Mouse (Mus musculus) kidney, embryonic 15.5 days (tissue): Measurements from ENCODE around the gene Pfdn5. TPM values are rescaled to one million over a fixed set of nuclear protein-coding genes. Genes with fewer than 3 reads are reported as not detected.

Experiments
- ATAC-seq: fragments of 200-750 bp; cut with Nextera tagmentation; replicated peaks from 2 replicates; pipeline ENCODE4 v1.8.0; 2017; ENCODE audit warnings: moderate TSS enrichment; ENCODE audit not compliant: low FRiP score
- H3K27ac ChIP-seq: fragments of 300-500 bp; sonication (generic); 2 replicates; pipeline ENCODE4 v1.5.1; 2015; ENCODE audit warnings: mild to moderate bottlenecking, inconsistent platforms
- H3K27me3 ChIP-seq: fragments of 300-500 bp; sonication (generic); 2 replicates; pipeline ENCODE4 v1.6.1; 2015; ENCODE audit warnings: inconsistent platforms
- H3K36me3 ChIP-seq: fragments of 300-500 bp; sonication (generic); 2 replicates; pipeline ENCODE4 v1.6.1; 2015; ENCODE audit warnings: inconsistent platforms
- H3K4me1 ChIP-seq: fragments of 300-500 bp; sonication (generic); 2 replicates; pipeline ENCODE4 v1.6.1; 2015; ENCODE audit warnings: inconsistent platforms
- H3K4me2 ChIP-seq: fragments of 300-500 bp; sonication (generic); 2 replicates; pipeline ENCODE4 v1.6.1; 2015; ENCODE audit warnings: moderate library complexity, mild to moderate bottlenecking, inconsistent platforms
- H3K4me3 ChIP-seq: fragments of 300-500 bp; sonication (generic); replicated peaks from 2 replicates; pipeline ENCODE4 v1.5.1; 2015; ENCODE audit warnings: mild to moderate bottlenecking, inconsistent platforms
- H3K9ac ChIP-seq: fragments of 300-500 bp; sonication (generic); 2 replicates; pipeline ENCODE4 v1.6.1; 2015; ENCODE audit warnings: mild to moderate bottlenecking, inconsistent platforms
- H3K9me3 ChIP-seq: fragments of 300-500 bp; sonication (generic); replicated peaks from 2 replicates; pipeline ENCODE4 v1.6.1; 2016; ENCODE audit warnings: inconsistent platforms
- WGBS: fragments of 180-500 bp; shearing (Covaris S2); methylation state at CpG from one replicate; pipeline ENCODE4 v1.1.7; 2015; ENCODE audit warnings: mixed read lengths; 5-methylcytosine and 5-hydroxymethylcytosine counted together
- polyA plus RNA-seq: library from polyadenylated mRNA; unstranded; fragments of >200 nt; fragmentation: Nextera tagmentation; extraction: Ambion mirVana; gene quantifications from 2 replicates; pipeline ENCODE4 v1.2.1, GENCODE M21; 2015

Pfdn5 gene
- polyA plus RNA-seq, 1 experiment from 2014 or later, result 382 TPM

GRCm38 (mm10) chr15:102358126-102358525 lies 32.2 kb downstream of the Pfdn5 start:
- peak overlapping the region; percentile 30 for H3K4me3 ChIP-seq
- no peaks in the 10 kb centered on the region for H3K9me3 ChIP-seq
- WGBS, result 1% methylated on average over 25 of the region's 25 CpGs
- peaks cover 52% of the 10 kb centered on the region for H3K4me1 ChIP-seq
- peaks cover 32% of the 10 kb centered on the region for H3K27me3 ChIP-seq
- H3K36me3 ChIP-seq, result no peaks in the 10 kb centered on the region
- peak overlapping the region; percentile 60 for H3K4me2 ChIP-seq
- ATAC-seq, result no peak
- no peak overlapping the region for H3K27ac ChIP-seq
- H3K9ac ChIP-seq, result peak overlapping the region; percentile 36; the same call in 1 of the 2 replicates

- Histone ChIP-seq H3K4me2 (0 out of 2 replicates have a peak overlapping the region, but pooled peaks have one; percentile 60), H3K4me3 (no peak overlapping the region), H3K4me1 (peaks cover 53% of the 10 kb centered on the region), H3K36me3 (no peaks in the 10 kb centered on the region), H3K27ac (no peak overlapping the region), H3K27me3 (peaks cover 38% of the 10 kb centered on the region), H3K9me3 (no peaks in the 10 kb centered on the region), H3K9ac (no peak overlapping the region)
- WGBS, result 25% methylated on average over 5 of the region's 5 CpGs
- ATAC-seq, result no peak
These were observed 32.9 kb downstream of the Pfdn5 start for GRCm38 (mm10) chr15:102358834-102359233.

- peaks cover 45% of the 10 kb centered on the region for H3K4me1 ChIP-seq
- peak overlapping the region; percentile 35; the same call in 1 of the 2 replicates for H3K9ac ChIP-seq
- peak overlapping the region; percentile 44 for H3K4me2 ChIP-seq
- H3K27me3 ChIP-seq, result peaks cover 54% of the 10 kb centered on the region
- peak; percentile 28; the same call in 1 of the 2 replicates for ATAC-seq
- peak overlapping the region; percentile 19 for H3K27ac ChIP-seq
- H3K4me3 ChIP-seq, result peak overlapping the region; percentile 11
- 8% methylated on average over 14 of the region's 14 CpGs for WGBS
- no peaks in the 10 kb centered on the region for H3K36me3 ChIP-seq
- no peaks in the 10 kb centered on the region for H3K9me3 ChIP-seq
These were observed 36.7 kb downstream of the Pfdn5 start for GRCm38 (mm10) chr15:102362648-102363047.

- no peak for ATAC-seq
- Histone ChIP-seq H3K27ac (no peak overlapping the region), H3K4me1 (peaks cover 31% of the 10 kb centered on the region), H3K9ac (no peak overlapping the region), H3K27me3 (peaks cover 43% of the 10 kb centered on the region), H3K4me2 (no peak overlapping the region), H3K4me3 (no peak overlapping the region), H3K36me3 (no peaks in the 10 kb centered on the region), H3K9me3 (no peaks in the 10 kb centered on the region)
- 90% methylated on average over 1 of the region's 1 CpGs for WGBS
These were observed 38.8 kb downstream of the Pfdn5 start for GRCm38 (mm10) chr15:102364678-102365077.

GRCm38 (mm10) chr15:102366238-102366637 lies 40.3 kb downstream of the Pfdn5 start:
- peaks cover 45% of the 10 kb centered on the region for H3K4me1 ChIP-seq
- ATAC-seq, result no peak
- H3K36me3 ChIP-seq, result no peaks in the 10 kb centered on the region
- peaks cover 49% of the 10 kb centered on the region for H3K27me3 ChIP-seq
- peak overlapping the region; percentile 11; the same call in 1 of the 2 replicates for H3K9ac ChIP-seq
- no peaks in the 10 kb centered on the region for H3K9me3 ChIP-seq
- H3K27ac ChIP-seq, result no peak overlapping the region
- peak overlapping the region; percentile 52 for H3K4me2 ChIP-seq
- WGBS, result 11% methylated on average over 7 of the region's 7 CpGs
- peak overlapping the region; percentile 28 for H3K4me3 ChIP-seq

GRCm38 (mm10) chr15:102366733-102367344 lies 40.9 kb downstream of the Pfdn5 start, which contains the start of gene Sp7:
Gene Sp7 (minus strand): TSS chr15:102367182.
- Histone ChIP-seq H3K27ac (no peak within 1 kb of the TSS), H3K36me3 (no peaks in the 10 kb centered on the region), H3K9ac (peak within 1 kb of the TSS; percentile 11; the same call in 1 of the 2 replicates), H3K4me1 (peaks cover 45% of the 10 kb centered on the region), H3K4me2 (peak within 1 kb of the TSS; percentile 52), H3K9me3 (no peaks in the 10 kb centered on the region), H3K27me3 (peaks cover 50% of the 10 kb centered on the region), H3K4me3 (peak within 1 kb of the TSS; percentile 28)
- no peak for ATAC-seq
- WGBS, result 6% methylated on average over 13 of the region's 15 CpGs

GRCm38 (mm10) chr15:102369972-102370371 lies 44.1 kb downstream of the Pfdn5 start:
- H3K27ac ChIP-seq, result no peak overlapping the region
- H3K36me3 ChIP-seq, result no peaks in the 10 kb centered on the region
- H3K4me1 ChIP-seq, result peaks cover 34% of the 10 kb centered on the region
- no peak overlapping the region for H3K9ac ChIP-seq
- 13% methylated on average over 13 of the region's 13 CpGs for WGBS
- H3K27me3 ChIP-seq, result peaks cover 38% of the 10 kb centered on the region; the same call in 1 of the 2 replicates
- no peak overlapping the region for H3K4me3 ChIP-seq
- ATAC-seq, result no peak
- H3K4me2 ChIP-seq, result peak overlapping the region; percentile 39
- H3K9me3 ChIP-seq, result no peaks in the 10 kb centered on the region

- no peaks in the 10 kb centered on the region for H3K36me3 ChIP-seq
- H3K4me2 ChIP-seq, result peak overlapping the region; percentile 39
- 0 out of 2 replicates have a peak overlapping the region, but pooled peaks have one; percentile 7 for H3K4me3 ChIP-seq
- 6% methylated on average over 10 of the region's 10 CpGs for WGBS
- peaks cover 30% of the 10 kb centered on the region for H3K4me1 ChIP-seq
- 0 out of 2 replicates have a peak overlapping the region, but pooled peaks have one; percentile 12 for H3K9ac ChIP-seq
- H3K27ac ChIP-seq, result no peak overlapping the region
- no peak; the same call in 1 of the 2 replicates for ATAC-seq
- H3K27me3 ChIP-seq, result peaks cover 31% of the 10 kb centered on the region; the same call in 1 of the 2 replicates
- H3K9me3 ChIP-seq, result no peaks in the 10 kb centered on the region
These were observed 44.8 kb downstream of the Pfdn5 start for GRCm38 (mm10) chr15:102370727-102371126.

GRCm38 (mm10) chr15:102376453-102377162 lies 50.7 kb downstream of the Pfdn5 start:
- Histone ChIP-seq H3K4me2 (peak overlapping the region; percentile 97), H3K4me3 (peak overlapping the region; percentile 64), H3K27ac (peak overlapping the region; percentile 86), H3K4me1 (peaks cover 27% of the 10 kb centered on the region), H3K9ac (peak overlapping the region; percentile 66), H3K9me3 (no peaks in the 10 kb centered on the region), H3K36me3 (no peaks in the 10 kb centered on the region), H3K27me3 (no peaks in the 10 kb centered on the region; the same call in 1 of the 2 replicates)
- ATAC-seq, result peak; percentile 85
- under 1% methylated on average over 31 of the region's 43 CpGs for WGBS

GRCm38 (mm10) chr15:102377163-102377543 lies 51.2 kb downstream of the Pfdn5 start:
- H3K4me1 ChIP-seq, result peaks cover 27% of the 10 kb centered on the region
- H3K9me3 ChIP-seq, result no peaks in the 10 kb centered on the region
- WGBS, result 0% methylated on average over 7 of the region's 7 CpGs

GRCm38 (mm10) chr15:102377810-102378262 lies 51.9 kb downstream of the Pfdn5 start:
- peak; percentile 55 for ATAC-seq
- H3K27me3 ChIP-seq, result no peaks in the 10 kb centered on the region
- WGBS, result 6% methylated on average over 10 of the region's 10 CpGs
- no peaks in the 10 kb centered on the region for H3K36me3 ChIP-seq
- H3K9ac ChIP-seq, result no peak overlapping the region
- peak overlapping the region; percentile 64; the same call in 1 of the 2 replicates for H3K4me3 ChIP-seq
- peak overlapping the region; percentile 86 for H3K27ac ChIP-seq
- H3K4me2 ChIP-seq, result peak overlapping the region; percentile 97
- no peaks in the 10 kb centered on the region for H3K9me3 ChIP-seq
- peaks cover 27% of the 10 kb centered on the region for H3K4me1 ChIP-seq

More at GRCm38 (mm10) chr15:102377163-102377543, 51.2 kb downstream of the Pfdn5 start:
- Histone ChIP-seq H3K36me3 (no peaks in the 10 kb centered on the region), H3K4me3 (peak overlapping the region; percentile 64), H3K9ac (peak overlapping the region; percentile 66), H3K27me3 (no peaks in the 10 kb centered on the region), H3K27ac (peak overlapping the region; percentile 86), H3K4me2 (peak overlapping the region; percentile 97)
- peak; percentile 81 for ATAC-seq
